ENCODE assay signal across 28 mouse cellular contexts in the genomic region with DNA sequence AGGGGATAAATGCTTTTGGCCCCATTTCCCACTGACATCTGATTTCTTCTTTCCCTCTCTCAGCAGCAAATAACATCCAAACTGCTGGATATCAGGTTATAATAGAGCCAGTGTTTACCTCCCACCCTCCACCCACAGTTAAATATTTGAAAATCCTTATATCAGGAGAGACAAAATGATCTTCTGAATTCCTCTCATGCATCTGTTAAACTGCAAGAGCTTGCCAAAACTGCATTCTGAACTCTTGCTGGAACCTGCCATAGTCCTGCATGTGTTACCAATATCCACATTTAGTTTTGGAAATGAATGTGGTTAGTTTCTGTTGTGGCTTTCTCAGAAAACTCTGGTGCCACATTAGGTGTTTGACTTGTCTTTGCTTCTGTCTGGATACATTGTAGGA.
A peak's percentile ranks its signal among the peaks of the same experiment; 100 is the strongest.
DNase-seq lines count a peak whose midpoint lies in the region; ATAC-seq and TF ChIP-seq lines count a peak whose summit lies in the region.
"Had no signal": no experiment of that assay in that cellular context is flagged by ENCODE, and none has a peak within 500 bp of the region (broad histone marks: within the 10 kb centered on the region; RNA-seq: fewer than 3 reads in every experiment).

No protein-coding gene starts in this region.

- no peak for ATAC-seq in forebrain, embryonic 15.5 days (replicated peaks)
- ATAC-seq in forebrain, embryonic 11.5 days (replicated peaks; ENCODE audit: low FRiP score) = no peak
- ATAC-seq in embryonic facial prominence, embryonic 14.5 days (ENCODE audit: low read depth) = no peak
- ATAC-seq in megakaryocyte progenitor cell, adult 5-6 weeks (replicated peaks; ENCODE audit: poor library complexity) = no peak
- ATAC-seq: CD4-positive, CD25-positive, alpha-beta regulatory T cell, adult 4 months; forebrain, embryonic 14.5 days; hindbrain, postnatal 0 days; intestine, embryonic 16.5 days; liver, postnatal 0 days; lung, postnatal 0 days; midbrain, embryonic 16.5 days had no signal

- no peak for TF ChIP-seq EP300 in MEL (IDR thresholded peaks at IDR 0.05; ENCODE audit: low read depth in 1 of 2, low read length in 2 of 2)

- TF ChIP-seq RAD21 in MEL (IDR thresholded peaks at IDR 0.05; ENCODE audit: low read depth, low read length) = no peak

- H3K9ac ChIP-seq in forebrain, embryonic 15.5 days (replicated peaks) = no peak overlapping the region
- no peak overlapping the region for H3K9ac ChIP-seq in forebrain, embryonic 11.5 days (ENCODE audit: low read length)
- H3K9ac ChIP-seq in MEL (ENCODE audit: control insufficient read depth, low read depth, low read length, poor library complexity, severe bottlenecking) = no peak overlapping the region
- H3K9ac ChIP-seq in embryonic facial prominence, embryonic 14.5 days (ENCODE audit: low read depth, low read length) = no peak overlapping the region
- H3K9ac ChIP-seq: liver, postnatal 0 days had no signal

- H3K36me3 ChIP-seq in forebrain, embryonic 15.5 days = no peaks in the 10 kb centered on the region
- H3K36me3 ChIP-seq in forebrain, embryonic 11.5 days (ENCODE audit: control insufficient read depth, insufficient read depth, low read length) = no peaks in the 10 kb centered on the region
- H3K36me3 ChIP-seq in MEL (ENCODE audit: control insufficient read depth in 1 of 2, insufficient read depth in 2 of 2, low read length in 2 of 2) = peaks cover 2 to 47% of the 10 kb centered on the region in 2 experiments; a peak in 3 of 4 replicates
- H3K36me3 ChIP-seq in embryonic facial prominence, embryonic 14.5 days (ENCODE audit: control insufficient read depth, insufficient read depth, low read length) = no peaks in the 10 kb centered on the region

- H3K4me2 ChIP-seq in forebrain, embryonic 15.5 days (replicated peaks) = no peak overlapping the region
- H3K4me2 ChIP-seq in forebrain, embryonic 11.5 days (ENCODE audit: low read depth, low read length, severe bottlenecking) = no peak overlapping the region
- no peak overlapping the region for H3K4me2 ChIP-seq in embryonic facial prominence, embryonic 14.5 days (ENCODE audit: low read depth, low read length)
- H3K4me2 ChIP-seq: heart, embryonic 11.5 days; liver, embryonic 11.5 days had no signal

- peaks cover 28% of the 10 kb centered on the region for H3K4me1 ChIP-seq in forebrain, embryonic 15.5 days
- H3K4me1 ChIP-seq in forebrain, embryonic 11.5 days (replicated peaks; ENCODE audit: control insufficient read depth, insufficient read depth, low read length) = no peaks in the 10 kb centered on the region; the same call in 1 of the 2 replicates
- H3K4me1 ChIP-seq in MEL (ENCODE audit: control insufficient read depth in 1 of 2, insufficient read depth in 2 of 2, low read length in 2 of 2) = peaks cover 30 to 32% of the 10 kb centered on the region in 2 experiments
- H3K4me1 ChIP-seq in embryonic facial prominence, embryonic 14.5 days (ENCODE audit: control insufficient read depth, insufficient read depth, low read length) = peaks cover 21% of the 10 kb centered on the region

- no peaks in the 10 kb centered on the region for H3K9me3 ChIP-seq in forebrain, embryonic 15.5 days
- H3K9me3 ChIP-seq in forebrain, embryonic 11.5 days (ENCODE audit: control insufficient read depth, low read length) = no peaks in the 10 kb centered on the region
- no peaks in the 10 kb centered on the region for H3K9me3 ChIP-seq in MEL (replicated peaks; ENCODE audit: insufficient read depth, low read length)
- no peaks in the 10 kb centered on the region for H3K9me3 ChIP-seq in embryonic facial prominence, embryonic 14.5 days (ENCODE audit: control insufficient read depth, low read length)
- H3K9me3 ChIP-seq: midbrain, embryonic 10.5 days had no signal

- no peak overlapping the region for H3K4me3 ChIP-seq in forebrain, embryonic 15.5 days
- no peak overlapping the region for H3K4me3 ChIP-seq in forebrain, embryonic 11.5 days (ENCODE audit: low read depth, low read length)
- no peak overlapping the region for H3K4me3 ChIP-seq in layer of hippocampus, adult 2 months
- no peak overlapping the region for H3K4me3 ChIP-seq in MEL (ENCODE audit: control insufficient read depth in 1 of 2, insufficient read depth in 1 of 2, low read depth in 2 of 2, low read length in 2 of 2)
- H3K4me3 ChIP-seq in embryonic facial prominence, embryonic 14.5 days (ENCODE audit: low read depth, low read length) = no peak overlapping the region
- H3K4me3 ChIP-seq: midbrain, embryonic 10.5 days; myocyte had no signal

- peaks cover 4% of the 10 kb centered on the region for H3K79me2 ChIP-seq in MEL (ENCODE audit: control insufficient read depth, insufficient read depth, low read length, poor library complexity)

- no peak for DNase-seq in forebrain, embryonic 11.5 days (ENCODE audit: low spot score)
- no peak for DNase-seq in layer of hippocampus, adult 2 months (ENCODE audit: low spot score in 2 of 2)
- DNase-seq in layer of hippocampus, postnatal 14 days (ENCODE audit: low spot score in 2 of 2) = no peak
- DNase-seq in MEL (ENCODE audit: low read depth, low spot score) = peak; percentile 31
- DNase-seq in embryonic facial prominence, embryonic 14.5 days (ENCODE audit: low spot score) = peak; percentile 82
- no peak for DNase-seq in c-Kit-positive CD71-positive TER-119-positive erythroid progenitor cells, embryonic 14.5 days (ENCODE audit: low spot score)
- DNase-seq: adrenal gland, adult 8-10 months; cerebellum, adult 8-10 months; cerebellum, postnatal 36 days; embryo, embryonic 11 days; kidney, postnatal 36 days; layer of hippocampus, adult 9-11 months; liver, postnatal 0 days; right cerebral cortex, adult 18-20 months; thymus, postnatal 14 days had no signal

- 0 out of 2 replicates have a peak overlapping the region, but pooled peaks have one; percentile 6 for H3K27ac ChIP-seq in forebrain, embryonic 15.5 days (replicated peaks)
- H3K27ac ChIP-seq in forebrain, embryonic 11.5 days (ENCODE audit: low read depth, low read length) = no peak overlapping the region
- peak overlapping the region; percentile 52; the same call in 1 of the 2 replicates for H3K27ac ChIP-seq in layer of hippocampus, adult 2 months
- peak overlapping the region; percentile 47 for H3K27ac ChIP-seq in MEL (ENCODE audit: control insufficient read depth, low read depth, low read length)
- peak overlapping the region; percentile 39; the same call in 1 of the 2 replicates for H3K27ac ChIP-seq in embryonic facial prominence, embryonic 14.5 days (replicated peaks; ENCODE audit: low read depth, low read length)
- H3K27ac ChIP-seq: hindbrain, postnatal 0 days; macrophage; midbrain, embryonic 10.5 days had no signal

- no peaks in the 10 kb centered on the region for H3K27me3 ChIP-seq in forebrain, embryonic 15.5 days
- no peaks in the 10 kb centered on the region for H3K27me3 ChIP-seq in forebrain, embryonic 11.5 days (ENCODE audit: control insufficient read depth, insufficient read depth, low read length)
- no peaks in the 10 kb centered on the region for H3K27me3 ChIP-seq in MEL (ENCODE audit: control insufficient read depth in 1 of 2, insufficient read depth in 2 of 2, low read length in 2 of 2)
- H3K27me3 ChIP-seq in embryonic facial prominence, embryonic 14.5 days (replicated peaks; ENCODE audit: control insufficient read depth, insufficient read depth, low read length) = no peaks in the 10 kb centered on the region

- no peak for TF ChIP-seq CTCF in layer of hippocampus, adult 2 months (conservative IDR thresholded peaks at IDR 0.05)
- no peak for TF ChIP-seq CTCF in MEL (IDR thresholded peaks at IDR 0.05 in 2 of 3, conservative IDR thresholded peaks at IDR 0.05 in 1 of 3; ENCODE audit: control insufficient read depth in 1 of 3, insufficient read depth in 1 of 3, low read depth in 2 of 3, low read length in 3 of 3, poor library complexity in 1 of 3, severe bottlenecking in 1 of 3)

- no peak for TF ChIP-seq POLR2A in MEL (IDR thresholded peaks at IDR 0.05; ENCODE audit: control insufficient read depth in 1 of 2, insufficient read depth in 1 of 2, low read depth in 1 of 2, low read length in 2 of 2, poor library complexity in 1 of 2)

TF ChIP-seq in MEL, 35 proteins besides CTCF, POLR2A, EP300 and RAD21:
- no peak for TF ChIP-seq MXI1 (IDR thresholded peaks at IDR 0.05; ENCODE audit: low read depth, low read length)
- no peak for TF ChIP-seq SMC3 (IDR thresholded peaks at IDR 0.05; ENCODE audit: low read depth, low read length)
- no peak for TF ChIP-seq ZKSCAN1 (IDR thresholded peaks at IDR 0.05; ENCODE audit: low read depth, low read length)

Comparison
In these comparisons a context has a peak if more than half of its experiments do, and no peak if none do; other contexts are left out.
1. DNase-seq: peak in MEL (single experiment) and embryonic facial prominence, embryonic 14.5 days (single experiment); none in forebrain, embryonic 11.5 days (single experiment), layer of hippocampus, adult 2 months (0 of 2), layer of hippocampus, postnatal 14 days (0 of 2) and c-Kit-positive CD71-positive TER-119-positive erythroid progenitor cells, embryonic 14.5 days (single experiment).